Mouse (Mus musculus): ENCODE results near the gene Slc25a11.

- TF ChIP-seq POLR2A (IDR thresholded peaks at IDR 0.05; ENCODE audit: extremely low read depth, insufficient read depth, low read length) (no peak), CTCF (IDR thresholded peaks at IDR 0.05; ENCODE audit: extremely low read depth, insufficient read depth, low read length) (no peak)
Observed at GRCm38 (mm10) chr11:70644564-70645103, 2.6 kb downstream of the Slc25a11 start.
